Mouse (Mus musculus): ENCODE data around the gene Gm13288.
"Not testable (repeated sequence)": the region's sequence is repeated elsewhere in the genome, so short reads cannot be mapped to it uniquely, and the experiment has no call there.

Gene Gm13288

GRCm38 (mm10) chr4:88805231-88805630 lies at the start of gene Gm13288:
Gene Gm13288 (plus strand): TSS chr4:88805531.
- DNase-seq (ENCODE audit: low read depth, low spot score): not testable (repeated sequence)

- DNase-seq (ENCODE audit: low read depth, low spot score): not testable (repeated sequence)
Measured at GRCm38 (mm10) chr4:88756581-88757513, 48.5 kb upstream of the Gm13288 start.

GRCm38 (mm10) chr4:88757628-88758031 lies 47.7 kb upstream of the Gm13288 start:
- peak; percentile 68 for DNase-seq (ENCODE audit: low read depth, low spot score)

- not testable (repeated sequence) for DNase-seq (ENCODE audit: low read depth, low spot score)
Measured at GRCm38 (mm10) chr4:88758751-88759150, 46.6 kb upstream of the Gm13288 start.

GRCm38 (mm10) chr4:88759610-88760268 lies 45.6 kb upstream of the Gm13288 start, which contains the start of gene Gm13283:
Gene Gm13283 (plus strand): TSS chr4:88760119.
- not testable (repeated sequence) for DNase-seq (ENCODE audit: low read depth, low spot score)

GRCm38 (mm10) chr4:88760431-88760830 lies 44.9 kb upstream of the Gm13288 start:
- DNase-seq (ENCODE audit: low read depth, low spot score): peak; percentile 35

- DNase-seq (ENCODE audit: low read depth, low spot score): not testable (repeated sequence)
Measured at GRCm38 (mm10) chr4:88761776-88762175, 43.6 kb upstream of the Gm13288 start.

- not testable (repeated sequence) for DNase-seq (ENCODE audit: low read depth, low spot score)
Measured at GRCm38 (mm10) chr4:88762341-88762740, 43.0 kb upstream of the Gm13288 start.

GRCm38 (mm10) chr4:88763384-88764018 lies 41.8 kb upstream of the Gm13288 start:
- DNase-seq (ENCODE audit: low read depth, low spot score): not testable (repeated sequence)

- not testable (repeated sequence) for DNase-seq (ENCODE audit: low read depth, low spot score)
Measured at GRCm38 (mm10) chr4:88773534-88773933, 31.8 kb upstream of the Gm13288 start, which contains the start of gene Gm13290. Gene Gm13290 (plus strand): TSS chr4:88773834.

- not testable (repeated sequence) for DNase-seq (ENCODE audit: low read depth, low spot score)
Measured at GRCm38 (mm10) chr4:88776622-88777021, 28.7 kb upstream of the Gm13288 start, which contains the start of gene Gm13289. Gene Gm13289 (plus strand): TSS chr4:88776922.

GRCm38 (mm10) chr4:88779550-88779949 lies 25.8 kb upstream of the Gm13288 start, which contains the start of gene Gm13272:
Gene Gm13272 (plus strand): TSS chr4:88779850.
- DNase-seq (ENCODE audit: low read depth, low spot score): not testable (repeated sequence)

GRCm38 (mm10) chr4:88780320-88780719 lies 25.0 kb upstream of the Gm13288 start:
- not testable (repeated sequence) for DNase-seq (ENCODE audit: low read depth, low spot score)

- DNase-seq (ENCODE audit: low read depth, low spot score): not testable (repeated sequence)
Measured at GRCm38 (mm10) chr4:88781831-88782230, 23.5 kb upstream of the Gm13288 start, which contains the start of gene Ifnz. Gene Ifnz (plus strand): TSS chr4:88782131.

GRCm38 (mm10) chr4:88782335-88782734 lies 23.0 kb upstream of the Gm13288 start:
- not testable (repeated sequence) for DNase-seq (ENCODE audit: low read depth, low spot score)

GRCm38 (mm10) chr4:88785409-88785808 lies 19.9 kb upstream of the Gm13288 start, which contains the start of gene Gm13276:
Gene Gm13276 (plus strand): TSS chr4:88785709.
- not testable (repeated sequence) for DNase-seq (ENCODE audit: low read depth, low spot score)

- DNase-seq (ENCODE audit: low read depth, low spot score): not testable (repeated sequence)
Measured at GRCm38 (mm10) chr4:88788402-88788801, 16.9 kb upstream of the Gm13288 start, which contains the start of gene Gm13277. Gene Gm13277 (plus strand): TSS chr4:88788632.

- not testable (repeated sequence) for DNase-seq (ENCODE audit: low read depth, low spot score)
Measured at GRCm38 (mm10) chr4:88791250-88791649, 14.1 kb upstream of the Gm13288 start, which contains the start of gene Gm13278. Gene Gm13278 (plus strand): TSS chr4:88791550.

- DNase-seq (ENCODE audit: low read depth, low spot score): not testable (repeated sequence)
Measured at GRCm38 (mm10) chr4:88793936-88794675, 11.2 kb upstream of the Gm13288 start, which contains the start of gene Gm13275. Gene Gm13275 (plus strand): TSS chr4:88794487.

- DNase-seq (ENCODE audit: low read depth, low spot score): not testable (repeated sequence)
Measured at GRCm38 (mm10) chr4:88797097-88797496, 8.2 kb upstream of the Gm13288 start, which contains the start of gene Gm13279. Gene Gm13279 (plus strand): TSS chr4:88797397.
